Mouse (Mus musculus): Measurements from ENCODE around the gene Pjvk.

The Pjvk gene

GRCm38 (mm10) chr2:76667200-76667599 lies 18.9 kb downstream of the Pjvk start:
- no peak for DNase-seq (ENCODE audit: low read depth, low spot score)

GRCm38 (mm10) chr2:76671641-76672040 lies 23.4 kb downstream of the Pjvk start:
- no peak for DNase-seq (ENCODE audit: low read depth, low spot score)

DNA sequence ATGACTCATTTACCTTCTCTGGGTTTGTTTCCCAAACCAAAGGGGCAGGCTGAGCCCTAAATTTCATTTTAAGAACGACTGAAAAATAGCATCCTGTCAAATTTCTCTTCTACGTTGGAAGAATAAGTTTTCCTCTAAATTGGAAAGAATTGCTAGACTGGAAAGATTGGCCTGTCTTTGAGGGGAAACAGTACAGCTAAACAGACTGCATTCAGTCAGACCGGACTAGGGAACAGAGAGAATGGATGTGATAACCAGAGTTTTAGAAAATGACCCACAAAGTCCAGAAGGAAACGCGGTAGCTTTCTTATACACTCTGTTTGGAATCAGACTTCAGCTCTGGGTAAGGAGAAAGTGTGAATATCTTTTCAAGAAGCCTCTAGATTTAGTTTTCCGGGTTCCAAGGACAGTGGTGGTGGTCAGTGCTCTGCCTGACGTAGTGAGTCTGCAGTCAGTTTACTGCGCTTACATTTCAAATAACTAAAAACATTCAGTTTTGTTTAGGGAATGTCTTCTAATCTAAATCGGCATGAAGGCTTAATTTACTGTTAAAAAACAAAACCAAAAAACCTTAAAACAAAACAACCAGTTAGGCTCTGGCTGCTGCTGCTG lies 24.0 kb downstream of the Pjvk start:
- DNase-seq (ENCODE audit: low read depth, low spot score), result no peak

GRCm38 (mm10) chr2:76672966-76673392 lies 24.7 kb downstream of the Pjvk start, which contains the start of gene Fkbp7:
Gene Fkbp7 (minus strand): TSS chr2:76673116.
- DNase-seq (ENCODE audit: low read depth, low spot score), result peak; percentile 96

DNA sequence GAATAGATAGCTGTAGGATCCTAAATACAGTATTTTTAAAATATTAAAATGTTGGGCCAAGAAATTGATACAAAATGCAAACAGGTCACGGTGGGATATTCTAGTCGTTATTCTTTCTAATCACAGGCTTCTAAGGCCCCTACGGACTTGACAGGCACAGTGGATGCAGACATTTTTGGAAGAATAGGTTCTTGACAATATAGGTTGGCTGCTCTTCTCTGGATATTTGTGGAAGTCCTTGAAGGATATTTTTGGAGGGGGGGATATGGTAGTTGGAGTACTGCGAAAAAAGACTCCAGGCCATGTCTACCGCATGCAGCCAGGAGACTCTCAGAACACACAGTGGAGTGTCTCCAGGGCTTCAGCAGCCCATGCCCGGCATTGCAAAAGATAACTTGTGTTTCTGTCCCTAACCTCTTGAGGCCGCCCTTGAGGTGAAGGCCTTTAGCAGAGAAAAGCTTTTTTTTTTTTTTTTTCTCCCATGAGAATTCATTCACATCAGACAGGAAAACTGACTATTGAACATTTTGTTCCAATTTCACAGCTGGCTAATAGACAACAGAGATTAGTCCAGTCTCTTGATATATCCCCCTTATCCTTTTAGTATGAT lies 25.3 kb downstream of the Pjvk start:
- peak; percentile 75 for DNase-seq (ENCODE audit: low read depth, low spot score)

GRCm38 (mm10) chr2:76674725-76675427 lies 26.6 kb downstream of the Pjvk start, which contains the start of gene Plekha3:
Gene Plekha3 (plus strand): TSS chr2:76675281.
- peak; percentile 87 for DNase-seq (ENCODE audit: low read depth, low spot score)

DNA sequence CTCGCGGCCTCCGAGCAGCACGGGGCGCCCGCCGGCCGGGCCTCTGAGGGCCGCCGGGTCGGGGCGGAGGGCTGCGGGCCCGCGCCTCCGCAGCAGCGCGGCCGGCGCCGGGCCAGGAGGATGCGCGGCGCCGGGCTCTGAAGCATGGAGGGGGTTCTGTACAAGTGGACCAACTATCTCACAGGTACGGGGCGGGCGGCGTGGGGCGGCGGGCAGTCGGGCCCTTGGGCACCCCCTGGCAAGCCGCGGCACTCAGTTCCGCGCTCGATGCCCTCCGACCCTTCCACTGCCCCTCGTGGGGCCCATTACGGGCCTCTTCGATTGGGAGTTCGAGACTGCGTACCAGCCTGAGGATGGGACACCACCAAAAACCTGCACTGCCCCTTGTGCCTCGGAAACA lies 27.2 kb downstream of the Pjvk start:
- peak; percentile 46 for DNase-seq (ENCODE audit: low read depth, low spot score)

DNA sequence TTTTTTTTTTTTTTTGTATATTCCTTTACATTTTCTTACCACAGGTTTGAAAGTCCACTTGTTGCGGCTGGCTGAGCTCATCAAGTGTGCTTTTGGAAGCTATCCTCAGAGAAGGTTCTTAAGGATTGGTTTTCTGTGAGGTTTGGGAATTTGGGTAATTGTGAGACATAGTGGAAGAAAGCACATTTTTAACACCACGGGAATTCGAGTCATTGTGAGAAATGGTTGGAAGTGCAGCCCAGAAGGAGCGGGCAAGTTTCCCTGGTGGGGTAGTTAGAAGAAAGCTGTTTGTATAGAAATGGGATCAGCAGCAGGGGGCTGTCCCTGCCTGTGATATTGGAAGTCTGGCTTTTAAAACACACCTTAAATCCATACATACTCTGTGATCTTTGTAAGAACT lies 27.7 kb downstream of the Pjvk start:
- no peak for DNase-seq (ENCODE audit: low read depth, low spot score)

- no peak for DNase-seq (ENCODE audit: low read depth, low spot score)
Observed at GRCm38 (mm10) chr2:76676401-76677226, 28.3 kb downstream of the Pjvk start.

- no peak for DNase-seq (ENCODE audit: low read depth, low spot score)
Observed at GRCm38 (mm10) chr2:76682301-76682700, 34.0 kb downstream of the Pjvk start.

DNA sequence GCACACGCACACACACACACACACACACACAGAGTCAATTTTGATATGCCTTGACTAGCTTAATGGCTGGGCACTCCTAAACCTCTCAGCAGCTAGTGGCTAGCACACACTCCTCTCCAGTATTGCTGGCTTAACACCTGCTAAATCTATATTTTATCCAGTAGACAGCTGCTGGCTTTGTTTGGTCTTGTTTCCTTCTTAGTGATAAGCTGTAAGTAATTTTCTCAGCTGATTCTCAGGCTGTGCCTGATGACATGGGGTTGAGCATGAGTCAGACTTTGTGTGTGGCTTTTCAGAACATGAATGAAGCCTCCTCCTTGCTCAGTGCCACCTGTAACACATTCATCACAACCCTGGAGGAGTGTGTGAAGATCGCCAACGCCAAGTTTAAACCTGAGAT lies 38.7 kb downstream of the Pjvk start:
- DNase-seq (ENCODE audit: low read depth, low spot score), result no peak

DNA sequence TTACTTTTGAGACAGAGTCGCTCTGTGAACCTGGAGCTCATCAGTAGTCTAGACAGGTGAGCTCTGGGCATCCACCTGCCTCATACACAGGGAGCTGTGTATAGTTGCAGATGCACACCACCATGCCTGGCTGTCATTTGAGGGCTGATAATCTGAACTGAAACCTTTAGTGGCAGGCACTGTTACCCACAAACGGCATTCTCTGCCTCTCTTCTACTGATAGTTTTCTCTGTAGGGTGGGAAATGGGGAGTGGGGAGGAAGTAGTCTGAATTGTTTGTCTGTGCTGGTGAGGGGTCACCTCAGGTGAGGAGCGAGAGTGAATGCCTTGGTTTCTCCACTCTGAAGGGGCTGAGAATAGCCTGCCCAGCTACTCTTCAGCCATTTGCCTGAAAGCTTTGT lies 39.3 kb downstream of the Pjvk start:
- DNase-seq (ENCODE audit: low read depth, low spot score), result no peak

DNA sequence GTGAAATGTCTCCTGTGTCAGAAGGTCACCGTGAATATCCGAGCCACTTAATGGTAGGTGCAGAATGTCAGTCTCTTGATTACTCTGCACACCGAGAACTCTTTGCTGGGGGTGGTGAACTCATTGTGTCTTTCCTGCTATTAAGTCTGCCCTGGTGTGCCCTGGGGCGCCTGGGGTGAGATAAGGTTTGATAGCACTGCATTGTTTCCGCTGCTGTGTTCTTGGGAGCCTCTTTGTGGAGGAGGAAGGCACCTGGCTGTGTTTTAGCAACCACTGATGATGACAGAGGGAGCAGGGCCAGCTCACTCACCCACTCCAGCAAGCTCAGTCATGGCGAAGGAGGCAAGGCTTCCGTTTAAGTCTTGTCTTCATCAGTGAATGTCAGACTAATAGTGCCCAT lies 39.9 kb downstream of the Pjvk start:
- DNase-seq (ENCODE audit: low read depth, low spot score), result peak; percentile 28

- DNase-seq (ENCODE audit: low read depth, low spot score), result no peak
Observed at GRCm38 (mm10) chr2:76690436-76691204, 42.3 kb downstream of the Pjvk start.

- no peak for DNase-seq (ENCODE audit: low read depth, low spot score)
Observed at GRCm38 (mm10) chr2:76693765-76694164, 45.5 kb downstream of the Pjvk start.

DNA sequence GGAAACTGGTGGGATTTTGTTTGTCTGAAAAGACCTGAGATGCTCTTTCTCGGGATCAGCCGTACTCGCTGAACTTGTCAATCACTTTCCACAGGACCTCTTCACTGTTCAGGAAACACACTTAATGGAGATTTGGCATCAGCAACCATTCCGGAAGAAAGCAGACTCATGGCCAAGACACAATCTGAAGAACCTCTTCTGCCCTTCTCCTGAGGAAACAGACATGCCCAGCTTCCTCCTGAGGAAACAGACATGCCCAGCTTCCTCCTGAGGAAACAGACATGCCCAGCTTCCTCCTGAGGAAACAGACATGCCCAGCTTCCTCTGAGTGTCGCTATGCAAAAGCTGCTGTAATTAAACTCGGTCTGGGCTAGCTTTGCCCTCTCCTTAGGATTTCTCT lies 47.0 kb downstream of the Pjvk start:
- DNase-seq (ENCODE audit: low read depth, low spot score), result no peak

DNA sequence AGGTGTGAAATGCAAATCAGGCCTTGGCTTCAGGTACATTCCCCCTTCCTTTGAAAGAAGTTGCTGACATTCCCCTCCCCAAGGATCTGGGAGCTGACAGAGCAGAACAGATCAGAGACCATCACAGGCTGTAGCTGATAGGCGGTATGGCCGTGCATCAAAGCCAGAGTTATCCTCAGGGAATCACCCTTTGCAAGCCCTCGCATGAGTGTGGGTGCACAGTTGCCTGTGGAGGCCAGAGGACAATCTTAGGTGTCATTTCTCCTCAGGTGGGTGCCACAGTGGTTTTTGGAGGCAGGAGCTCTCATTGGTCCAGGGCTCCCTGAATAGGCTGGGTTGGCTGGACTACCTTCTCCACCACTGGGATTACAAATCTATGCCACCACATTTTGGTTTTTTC lies 53.9 kb downstream of the Pjvk start:
- DNase-seq (ENCODE audit: low read depth, low spot score), result no peak

- no peak for DNase-seq (ENCODE audit: low read depth, low spot score)
Observed at GRCm38 (mm10) chr2:76702751-76703150, 54.5 kb downstream of the Pjvk start.

DNA sequence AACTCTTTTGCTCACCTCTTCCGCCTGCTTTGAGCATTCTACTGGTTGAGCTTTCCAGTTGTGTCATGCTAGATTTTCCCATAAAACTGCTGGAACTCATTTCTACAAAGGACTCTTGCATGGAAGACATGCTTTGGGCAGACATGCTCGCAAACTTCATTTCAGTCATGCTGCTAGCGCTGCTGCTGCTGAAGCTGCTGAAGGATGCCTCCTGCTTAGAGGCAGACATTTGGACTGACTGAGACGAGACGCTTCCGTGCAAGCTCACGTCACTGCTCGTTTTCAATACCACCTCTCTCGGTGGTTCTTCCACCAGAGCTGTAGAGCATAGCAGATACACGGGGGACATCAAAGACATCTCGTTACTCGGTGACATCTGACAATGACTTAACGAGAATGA lies 57.4 kb downstream of the Pjvk start:
- no peak for DNase-seq (ENCODE audit: low read depth, low spot score)

Measured in ZHBTc4 (cell line).